Mouse (Mus musculus) thymus, adult 2 months (tissue): Measurements from ENCODE around the gene A4gnt.

Experiments used
- CTCF ChIP-seq: fragments of 200-500 bp; IDR thresholded peaks from 2 replicates; pipeline ENCODE4 v1.5.1; 2012; ENCODE audit warnings: mild to moderate bottlenecking, control low read depth, low read length, moderate library complexity, borderline replicate concordance; ENCODE audit not compliant: control insufficient read depth, poor library complexity, insufficient read depth; ENCODE audit errors: extremely low read depth
- POLR2A ChIP-seq: fragments of 200-500 bp; IDR thresholded peaks from 2 replicates; pipeline ENCODE4 v1.6.1; 2012; ENCODE audit warnings: mild to moderate bottlenecking, low read length, control low read depth, moderate library complexity; ENCODE audit not compliant: control insufficient read depth, poor library complexity, insufficient read depth; ENCODE audit errors: extremely low read depth

- TF ChIP-seq CTCF (no peak), POLR2A (no peak)
Measured at GRCm38 (mm10) chr9:99671603-99672002, 59.3 kb downstream of the A4gnt start.
